Mouse (Mus musculus) hindbrain, postnatal 0 days (tissue): ENCODE measurements around the gene Zc4h2. TPM values are rescaled to one million over a fixed set of nuclear protein-coding genes. Genes with fewer than 3 reads are reported as not detected.
A peak's percentile ranks its signal among the peaks of the same experiment; 100 is the strongest.

ENCODE experiments used
- ATAC-seq: fragments of 200-750 bp; cut with Nextera tagmentation; 2 replicates; pipeline ENCODE4 v1.8.0; 2017; ENCODE audit warnings: mild to moderate bottlenecking, moderate TSS enrichment, moderate library complexity
- DNase-seq: peaks from one replicate; pipeline ENCODE4 v3.0.0-alpha.2; 2015; ENCODE audit warnings: low spot score
- H3K27ac ChIP-seq: fragments of 300-500 bp; sonication (generic); 2 replicates; pipeline ENCODE4 v1.5.1; 2014; ENCODE audit warnings: mild to moderate bottlenecking
- H3K27me3 ChIP-seq: fragments of 300-500 bp; sonication (generic); 2 replicates; pipeline ENCODE4 v1.6.1; 2014; ENCODE audit warnings: low read length, mixed read lengths; ENCODE audit not compliant: insufficient read depth
- H3K36me3 ChIP-seq: fragments of 300-500 bp; sonication (generic); 2 replicates; pipeline ENCODE4 v1.6.1; 2014; ENCODE audit warnings: low read length, mixed read lengths; ENCODE audit not compliant: insufficient read depth
- H3K4me1 ChIP-seq: fragments of 300-500 bp; sonication (generic); 2 replicates; pipeline ENCODE4 v1.6.1; 2014; ENCODE audit warnings: antibody characterized with exemption, low read length, mixed read lengths; ENCODE audit not compliant: insufficient read depth
- H3K4me2 ChIP-seq: fragments of 300-500 bp; sonication (generic); 2 replicates; pipeline ENCODE4 v1.6.1; 2014; ENCODE audit warnings: low read depth, mild to moderate bottlenecking, low read length, moderate library complexity, mixed read lengths
- H3K4me3 ChIP-seq: fragments of 300-500 bp; sonication (generic); 2 replicates; pipeline ENCODE4 v1.5.1; 2014; ENCODE audit warnings: low read length
- H3K9ac ChIP-seq: fragments of 300-500 bp; sonication (generic); replicated peaks from 2 replicates; pipeline ENCODE4 v1.6.1; 2014; ENCODE audit warnings: mild to moderate bottlenecking, low read length, moderate library complexity, mixed read lengths
- H3K9me3 ChIP-seq: fragments of 300-500 bp; sonication (generic); 2 replicates; pipeline ENCODE4 v1.6.1; 2016; ENCODE audit warnings: low read length, mixed read lengths
- CTCF ChIP-seq: IDR thresholded peaks from 2 replicates; pipeline ENCODE4 v1.5.1; 2016; ENCODE audit warnings: antibody characterized with exemption, control low read depth, low read depth
- WGBS: fragments of 180-500 bp; shearing (Covaris S2); extraction: QIAGEN DNeasy Blood & Tissue Kit; methylation state at CpG from one replicate; pipeline ENCODE4 v1.1.7; 2014; 5-methylcytosine and 5-hydroxymethylcytosine counted together
- polyA plus RNA-seq: library from polyadenylated mRNA; unstranded; fragments of >200 nt; fragmentation: Nextera tagmentation; extraction: Ambion mirVana; gene quantifications from 2 replicates; pipeline ENCODE4 v1.2.1, GENCODE M21; 2015
- total RNA-seq: library from RNA; depleted of rRNA; stranded (reverse); fragments of >200 nt; gene quantifications from 2 replicates; pipeline ENCODE4 v1.2.3, GENCODE M21; 2014; rRNA removed

Zc4h2 gene
- total RNA-seq (27.0 and 28.4 TPM in 2 replicates), polyA plus RNA-seq (40.7 and 44.4 TPM in 2 replicates)

DNA sequence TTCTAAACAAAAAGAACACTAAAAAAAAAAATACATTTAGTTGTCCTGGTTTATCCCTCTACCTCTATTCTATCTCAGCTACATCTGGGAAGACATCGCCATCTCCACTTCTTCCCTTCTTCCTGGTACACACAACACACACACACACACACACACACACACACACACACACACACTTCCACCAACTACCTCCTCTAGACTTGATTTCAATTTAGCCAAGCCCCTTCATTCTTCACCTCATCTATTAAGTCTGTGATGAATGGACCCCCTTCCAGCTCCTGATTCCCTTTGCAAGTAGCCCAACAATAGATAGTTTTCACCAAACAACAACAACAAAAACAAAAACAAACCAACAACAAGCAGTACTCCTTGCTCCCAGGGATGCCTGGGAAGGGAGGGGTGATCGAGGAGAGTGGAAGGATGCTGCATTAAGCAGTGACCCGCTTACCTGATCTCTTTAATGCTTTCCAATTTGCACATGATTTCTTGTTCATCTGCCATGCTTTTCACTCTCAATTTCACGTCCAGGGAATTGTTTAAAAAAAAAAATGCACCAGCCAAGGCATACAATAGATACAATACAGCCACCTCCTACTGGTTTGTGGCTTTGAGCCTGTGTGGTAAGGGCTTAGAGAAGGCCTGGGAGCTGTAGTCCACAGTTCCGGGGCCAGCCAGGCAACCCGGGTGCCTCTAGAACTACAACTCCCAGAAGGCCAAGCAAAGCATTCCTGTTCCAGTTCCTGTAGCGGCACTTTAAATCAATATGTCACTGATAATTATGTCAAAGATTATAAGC, at the start of gene Zc4h2:
Zc4h2 (minus strand) TSS at position 706 of the 796 bp plus-strand sequence.
- H3K9ac ChIP-seq, result peak within 1 kb of the TSS; percentile 41; the same call in 1 of the 2 replicates
- ATAC-seq (peak; percentile 100), DNase-seq (peak; percentile 90)
- no peaks in the 10 kb centered on the region for H3K9me3 ChIP-seq
- H3K4me1 ChIP-seq, result no peaks in the 10 kb centered on the region
- H3K4me2 ChIP-seq, result peak within 1 kb of the TSS; percentile 54
- no peaks in the 10 kb centered on the region for H3K27me3 ChIP-seq
- peak within 1 kb of the TSS; percentile 44 for H3K4me3 ChIP-seq
- WGBS, result 29% methylated on average over 7 of the region's 7 CpGs
- peak within 1 kb of the TSS; percentile 66 for H3K27ac ChIP-seq
- H3K36me3 ChIP-seq, result no peaks in the 10 kb centered on the region
- no peak for TF ChIP-seq CTCF

- Histone ChIP-seq H3K27me3 (no peaks in the 10 kb centered on the region), H3K9ac (no peak overlapping the region), H3K9me3 (no peaks in the 10 kb centered on the region), H3K4me2 (no peak overlapping the region), H3K4me3 (no peak overlapping the region), H3K27ac (no peak overlapping the region), H3K36me3 (no peaks in the 10 kb centered on the region), H3K4me1 (no peaks in the 10 kb centered on the region)
- ATAC-seq (no peak), DNase-seq (peak; percentile 34)
- peak; percentile 45 for TF ChIP-seq CTCF
- 58% methylated on average over 1 of the region's 1 CpGs for WGBS
Measured at GRCm38 (mm10) chrX:95687119-95687518, 28.8 kb upstream of the Zc4h2 start.

DNA sequence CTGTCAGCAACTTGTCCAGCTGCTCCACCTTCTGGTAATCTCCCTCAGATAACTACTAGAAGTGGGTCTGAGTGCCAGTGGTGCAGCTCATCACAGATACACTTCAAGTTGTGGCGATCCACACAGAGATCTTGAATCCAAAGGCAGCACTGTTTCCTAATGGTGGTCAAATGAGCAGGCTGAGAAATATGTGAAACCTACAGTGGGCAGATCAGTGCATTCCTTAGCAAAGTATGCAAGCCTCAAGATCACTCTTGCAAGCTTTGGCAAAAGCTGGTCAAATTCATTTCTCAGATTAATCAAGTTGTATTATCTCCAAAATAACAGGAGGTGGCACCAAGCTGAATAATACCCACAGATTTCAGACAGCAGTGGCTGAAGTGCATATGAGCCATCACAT, 23.9 kb upstream of the Zc4h2 start:
- Histone ChIP-seq H3K27me3 (no peaks in the 10 kb centered on the region), H3K4me1 (no peaks in the 10 kb centered on the region), H3K9me3 (no peaks in the 10 kb centered on the region), H3K27ac (no peak overlapping the region), H3K9ac (no peak overlapping the region), H3K4me3 (no peak overlapping the region), H3K4me2 (no peak overlapping the region), H3K36me3 (no peaks in the 10 kb centered on the region)
- no peak for DNase-seq
- no peak for TF ChIP-seq CTCF
- no peak for ATAC-seq
- 83% methylated on average over 1 of the region's 1 CpGs for WGBS

DNA sequence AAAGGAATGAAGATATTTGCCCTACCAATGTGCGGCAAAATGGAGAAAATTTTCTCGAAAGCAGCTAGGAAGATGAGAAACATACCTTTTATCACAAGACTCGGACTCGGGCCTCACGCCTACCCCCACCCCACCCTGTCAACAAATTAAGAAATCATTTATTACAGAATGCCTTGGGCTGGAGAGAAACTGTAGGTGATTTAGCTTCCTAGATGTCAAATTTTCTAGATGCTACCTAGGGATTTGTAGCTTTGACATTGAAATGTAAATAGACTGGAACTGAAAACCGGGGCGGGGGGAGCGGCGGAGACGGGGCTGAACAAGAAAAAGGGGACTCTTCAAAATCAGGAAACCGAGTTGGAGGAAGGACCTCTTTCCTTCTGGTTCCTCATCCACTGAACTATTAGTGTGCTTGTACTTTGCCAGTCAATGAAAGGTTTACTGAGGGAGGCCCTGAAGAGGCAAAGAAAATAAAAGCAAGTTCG, 333 bp upstream of the Zc4h2 start:
- no peaks in the 10 kb centered on the region for H3K36me3 ChIP-seq
- 24% methylated on average over 12 of the region's 12 CpGs for WGBS
- H3K9me3 ChIP-seq, result no peaks in the 10 kb centered on the region
- H3K27me3 ChIP-seq, result no peaks in the 10 kb centered on the region
- H3K4me3 ChIP-seq, result peak overlapping the region; percentile 44
- peak overlapping the region; percentile 41; the same call in 1 of the 2 replicates for H3K9ac ChIP-seq
- peak overlapping the region; percentile 66 for H3K27ac ChIP-seq
- H3K4me1 ChIP-seq, result no peaks in the 10 kb centered on the region
- peak; percentile 85 for ATAC-seq
- no peak for TF ChIP-seq CTCF
- peak overlapping the region; percentile 54 for H3K4me2 ChIP-seq
- no peak for DNase-seq

GRCm38 (mm10) chrX:95600609-95601008, 57.7 kb downstream of the Zc4h2 start:
- H3K9ac ChIP-seq, result no peak overlapping the region
- H3K27ac ChIP-seq, result no peak overlapping the region
- no peaks in the 10 kb centered on the region for H3K27me3 ChIP-seq
- H3K36me3 ChIP-seq, result no peaks in the 10 kb centered on the region
- no peaks in the 10 kb centered on the region for H3K4me1 ChIP-seq
- no peak overlapping the region for H3K4me2 ChIP-seq
- H3K9me3 ChIP-seq, result no peaks in the 10 kb centered on the region
- WGBS, result 91% methylated on average over 5 of the region's 5 CpGs
- no peak overlapping the region for H3K4me3 ChIP-seq
- no peak for ATAC-seq
- no peak for DNase-seq
- TF ChIP-seq CTCF, result no peak

Other genes with a start within 250 kb of the Zc4h2 start
- 18.3 and 19.0 TPM in 2 replicates for gene Amer1, start 213.6 kb downstream of the Zc4h2 start, total RNA-seq
- gene Amer1, start 213.6 kb downstream of the Zc4h2 start, polyA plus RNA-seq, result 12.5 and 13.0 TPM in 2 replicates
- 0.10 and 0.61 TPM in 2 replicates for gene Asb12, start 100.5 kb downstream of the Zc4h2 start, total RNA-seq
- not detected in 2 replicates for gene Asb12, start 100.5 kb downstream of the Zc4h2 start, polyA plus RNA-seq
- gene Pfn5, start 100.4 kb downstream of the Zc4h2 start, total RNA-seq, result not detected in 2 replicates
- gene Pfn5, start 100.4 kb downstream of the Zc4h2 start, polyA plus RNA-seq, result not detected in 2 replicates
- gene Zc3h12b, start 53.2 kb upstream of the Zc4h2 start, total RNA-seq, result 7.9 and 8.8 TPM in 2 replicates
- gene Zc3h12b, start 53.2 kb upstream of the Zc4h2 start, polyA plus RNA-seq, result 3.7 and 4.6 TPM in 2 replicates